Mouse (Mus musculus): ENCODE measurements around the gene Sec1.

DNA sequence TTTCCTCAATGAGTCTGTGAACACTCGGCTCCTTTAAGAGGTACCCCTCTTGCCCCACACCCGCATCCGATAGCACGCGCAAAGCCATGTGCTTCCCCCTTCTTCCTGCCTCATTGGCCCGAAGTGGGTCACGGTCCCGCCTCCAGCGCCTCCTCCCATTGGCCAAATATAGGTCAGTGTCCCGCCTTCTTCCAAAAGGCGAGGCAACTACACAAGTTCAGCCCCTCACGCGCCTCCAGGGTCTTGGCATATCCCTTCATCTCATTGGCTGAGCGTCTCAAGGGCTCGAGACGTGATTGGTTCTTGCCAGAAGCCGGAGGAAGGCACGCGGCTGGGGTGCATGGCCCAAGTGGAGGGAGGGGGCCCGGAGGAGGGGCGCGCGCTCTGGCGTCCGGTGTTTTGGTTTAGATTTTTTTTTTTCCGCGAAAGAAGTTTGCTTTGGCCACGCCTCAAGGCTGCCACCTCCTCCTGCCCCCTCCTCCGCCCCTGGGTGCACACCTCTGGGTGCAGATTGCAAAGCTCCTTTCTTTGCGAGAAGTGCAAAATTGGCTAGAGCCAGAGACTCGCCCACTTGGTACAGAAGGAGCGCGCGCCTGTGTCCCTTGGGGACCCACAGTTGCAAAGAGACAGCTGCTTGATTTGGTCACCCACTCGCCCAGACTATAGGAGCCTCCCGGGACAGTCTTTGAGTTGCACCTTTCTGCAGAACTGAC, 10.7 kb upstream of the Sec1 start, which contains the start of gene Dbp:
- no peak for TF ChIP-seq CTCF (IDR thresholded peaks at IDR 0.05; ENCODE audit: low read depth)
- TF ChIP-seq EP300 (IDR thresholded peaks at IDR 0.05; ENCODE audit: low read depth), result peak; percentile 89
